Mouse (Mus musculus) kidney, embryonic 15.5 days (tissue): ENCODE results near the gene Acy3. TPM values are rescaled to one million over a fixed set of nuclear protein-coding genes. Genes with fewer than 3 reads are reported as not detected.
"Not testable (repeated sequence)": the region's sequence is repeated elsewhere in the genome, so short reads cannot be mapped to it uniquely, and the experiment has no call there.

Experiments
- ATAC-seq: fragments of 200-750 bp; cut with Nextera tagmentation; replicated peaks from 2 replicates; pipeline ENCODE4 v1.8.0; 2017; ENCODE audit warnings: moderate TSS enrichment; ENCODE audit not compliant: low FRiP score
- H3K27ac ChIP-seq: fragments of 300-500 bp; sonication (generic); 2 replicates; pipeline ENCODE4 v1.5.1; 2015; ENCODE audit warnings: mild to moderate bottlenecking, inconsistent platforms
- H3K27me3 ChIP-seq: fragments of 300-500 bp; sonication (generic); 2 replicates; pipeline ENCODE4 v1.6.1; 2015; ENCODE audit warnings: inconsistent platforms
- H3K36me3 ChIP-seq: fragments of 300-500 bp; sonication (generic); 2 replicates; pipeline ENCODE4 v1.6.1; 2015; ENCODE audit warnings: inconsistent platforms
- H3K4me1 ChIP-seq: fragments of 300-500 bp; sonication (generic); 2 replicates; pipeline ENCODE4 v1.6.1; 2015; ENCODE audit warnings: inconsistent platforms
- H3K4me2 ChIP-seq: fragments of 300-500 bp; sonication (generic); 2 replicates; pipeline ENCODE4 v1.6.1; 2015; ENCODE audit warnings: moderate library complexity, mild to moderate bottlenecking, inconsistent platforms
- H3K4me3 ChIP-seq: fragments of 300-500 bp; sonication (generic); replicated peaks from 2 replicates; pipeline ENCODE4 v1.5.1; 2015; ENCODE audit warnings: mild to moderate bottlenecking, inconsistent platforms
- H3K9ac ChIP-seq: fragments of 300-500 bp; sonication (generic); 2 replicates; pipeline ENCODE4 v1.6.1; 2015; ENCODE audit warnings: mild to moderate bottlenecking, inconsistent platforms
- H3K9me3 ChIP-seq: fragments of 300-500 bp; sonication (generic); replicated peaks from 2 replicates; pipeline ENCODE4 v1.6.1; 2016; ENCODE audit warnings: inconsistent platforms
- WGBS: fragments of 180-500 bp; shearing (Covaris S2); methylation state at CpG from one replicate; pipeline ENCODE4 v1.1.7; 2015; ENCODE audit warnings: mixed read lengths; 5-methylcytosine and 5-hydroxymethylcytosine counted together
- polyA plus RNA-seq: library from polyadenylated mRNA; unstranded; fragments of >200 nt; fragmentation: Nextera tagmentation; extraction: Ambion mirVana; gene quantifications from 2 replicates; pipeline ENCODE4 v1.2.1, GENCODE M21; 2015

The Acy3 gene
- polyA plus RNA-seq, 1 experiment from 2014 or later, result 35.0 TPM

DNA sequence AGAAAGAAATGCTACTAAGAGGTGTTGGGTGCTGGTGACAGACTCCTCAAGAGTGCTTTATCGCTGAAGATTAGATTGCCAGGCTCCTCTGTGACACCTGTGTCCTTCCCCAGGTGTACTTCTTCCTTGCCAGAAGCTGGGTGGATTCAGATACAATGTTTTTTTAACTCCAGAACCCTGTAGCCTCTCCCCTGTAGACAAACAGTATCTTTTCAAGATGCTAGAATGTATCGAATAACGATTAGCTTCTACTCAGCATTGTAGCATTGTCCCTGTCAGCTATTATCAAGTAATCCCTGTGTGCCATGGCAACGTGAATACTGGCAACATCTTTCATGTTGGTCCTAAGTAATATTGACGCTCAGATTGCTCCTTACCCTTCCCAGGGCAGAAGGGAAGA is 47.4 kb downstream of the Acy3 start:
- WGBS, result 67% methylated on average over 5 of the region's 5 CpGs

DNA sequence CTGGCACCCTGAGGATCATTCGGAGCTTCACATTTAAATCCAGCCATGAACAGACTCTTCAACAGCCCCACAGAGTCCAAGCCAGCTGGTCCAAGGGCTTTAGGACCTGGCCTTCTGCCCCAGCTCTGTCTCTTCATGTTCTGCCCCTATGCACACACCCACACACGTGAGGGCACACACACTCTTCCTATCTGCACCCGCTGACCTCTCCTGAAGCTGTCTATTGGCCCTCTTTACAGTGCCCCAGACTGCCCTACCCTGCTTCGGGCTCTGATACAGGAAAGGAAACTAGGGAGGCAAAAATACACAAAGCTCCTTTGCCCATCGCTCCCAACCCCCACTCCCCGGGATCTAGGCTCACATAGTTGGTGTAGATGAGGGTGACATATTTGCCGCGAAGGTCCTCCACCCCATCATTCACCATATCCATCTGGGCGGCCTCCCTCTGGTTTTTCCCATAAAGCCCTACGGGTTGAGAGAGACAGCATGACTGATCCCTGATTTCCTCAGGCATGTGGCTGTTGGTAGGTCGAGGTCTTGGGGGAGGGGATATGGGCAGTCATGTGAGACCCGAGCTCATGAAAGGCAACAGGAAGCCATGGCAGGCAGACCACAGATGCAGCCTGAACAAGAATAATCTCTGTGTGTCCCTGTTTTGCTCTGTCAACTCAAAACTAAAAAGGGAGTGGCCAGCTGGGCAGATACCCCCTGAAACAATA is 50.1 kb downstream of the Acy3 start:
- H3K4me2 ChIP-seq, result peak overlapping the region; percentile 43
- H3K36me3 ChIP-seq, result peaks cover 10% of the 10 kb centered on the region
- peaks cover 24% of the 10 kb centered on the region for H3K4me1 ChIP-seq
- 0 out of 2 replicates have a peak, but pooled peaks have one; percentile 50 for ATAC-seq
- peak overlapping the region; percentile 17; the same call in 1 of the 2 replicates for H3K9ac ChIP-seq
- no peaks in the 10 kb centered on the region for H3K27me3 ChIP-seq
- H3K4me3 ChIP-seq, result peak overlapping the region; percentile 17; the same call in 1 of the 2 replicates
- no peak overlapping the region for H3K27ac ChIP-seq
- 67% methylated on average over 12 of the region's 12 CpGs for WGBS
- H3K9me3 ChIP-seq, result no peaks in the 10 kb centered on the region

More for the DNA sequence above, 47.4 kb downstream of the Acy3 start:
- no peak for ATAC-seq
- Histone ChIP-seq H3K27ac (no peak overlapping the region), H3K27me3 (no peaks in the 10 kb centered on the region), H3K9me3 (no peaks in the 10 kb centered on the region), H3K4me1 (peaks cover 24% of the 10 kb centered on the region), H3K9ac (no peak overlapping the region), H3K4me2 (no peak overlapping the region), H3K36me3 (peaks cover 10% of the 10 kb centered on the region), H3K4me3 (no peak overlapping the region)

DNA sequence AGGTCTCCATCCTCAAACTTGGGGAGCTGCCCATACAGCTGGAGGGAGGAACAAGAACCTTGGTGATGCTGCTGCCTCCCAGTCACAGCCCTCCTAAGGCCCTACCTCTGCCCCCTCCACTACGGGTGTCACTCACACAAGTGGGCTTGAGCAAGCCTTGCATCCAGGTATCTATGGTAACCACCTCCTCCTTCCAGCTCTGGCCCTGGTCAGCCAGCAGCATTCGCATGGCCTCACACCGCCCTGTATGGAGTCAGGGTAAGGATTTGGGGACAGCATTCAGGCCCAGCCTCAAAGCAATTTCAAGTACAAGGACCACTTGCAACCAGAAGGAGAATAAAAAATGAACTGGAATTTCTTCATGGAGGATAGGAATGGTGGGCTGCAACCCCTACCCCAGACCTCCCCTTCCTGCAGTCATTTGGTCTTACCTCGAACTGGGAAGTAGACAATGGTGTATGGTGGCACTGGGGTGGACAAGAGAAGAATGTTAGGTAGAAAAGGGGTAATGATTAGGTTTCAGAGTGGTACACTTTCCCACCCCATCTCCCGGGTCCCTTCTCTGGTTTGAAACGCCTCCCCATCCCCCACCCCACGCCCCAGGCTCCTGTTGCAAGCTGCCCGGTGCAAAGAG is 50.9 kb downstream of the Acy3 start:
- WGBS, result 23% methylated on average over 7 of the region's 8 CpGs
- Histone ChIP-seq H3K27ac (peak overlapping the region; percentile 83), H3K4me3 (peak overlapping the region; percentile 66), H3K4me2 (peak overlapping the region; percentile 76), H3K4me1 (peaks cover 24% of the 10 kb centered on the region), H3K9ac (peak overlapping the region; percentile 66)
- not testable (repeated sequence) for H3K36me3 ChIP-seq, H3K9me3 ChIP-seq, H3K27me3 ChIP-seq
- ATAC-seq, result 0 out of 2 replicates have a peak, but pooled peaks have one; percentile 31

DNA sequence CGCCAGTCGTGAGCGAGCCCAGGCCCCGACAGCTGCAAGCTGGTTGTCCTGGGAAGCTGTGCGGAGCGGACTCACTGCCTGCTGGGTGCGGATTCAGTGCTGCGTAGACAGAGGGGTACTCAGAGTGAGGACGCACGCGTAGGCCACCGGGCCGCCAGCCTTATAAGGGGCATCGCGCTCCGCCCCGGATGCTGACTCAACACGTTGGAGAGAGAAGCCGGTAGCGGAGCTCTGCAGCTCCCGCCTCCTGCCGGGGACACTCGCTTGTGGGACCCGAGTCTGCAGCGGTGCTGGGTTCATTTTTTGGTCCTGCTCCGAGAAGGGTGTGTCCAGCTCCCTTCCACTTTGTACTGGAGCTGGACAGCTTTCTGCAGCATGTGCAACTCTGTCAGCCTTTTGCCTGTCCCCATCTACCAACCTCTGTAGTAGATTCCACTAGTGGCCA is 51.4 kb downstream of the Acy3 start, which contains the start of gene Gstp1:
Gene Gstp1, minus strand, starts transcription at position 198 of the 445 bp plus-strand sequence.
- ATAC-seq, result peak; percentile 87
- Histone ChIP-seq H3K4me3 (peak within 1 kb of the TSS; percentile 66), H3K27ac (peak within 1 kb of the TSS; percentile 83), H3K9ac (peak within 1 kb of the TSS; percentile 66), H3K4me2 (peak within 1 kb of the TSS; percentile 76), H3K4me1 (peaks cover 24% of the 10 kb centered on the region), H3K9me3 (no peaks in the 10 kb centered on the region), H3K27me3 (no peaks in the 10 kb centered on the region), H3K36me3 (peaks cover 10% of the 10 kb centered on the region)
- 0% methylated on average over 26 of the region's 26 CpGs for WGBS

Other genes with a start within 250 kb of the Acy3 start
- gene Kmt5b, start 219.1 kb upstream of the Acy3 start, polyA plus RNA-seq, result 30.9 and 33.9 TPM in 2 replicates
- gene Chka, start 134.8 kb upstream of the Acy3 start, polyA plus RNA-seq, result 58.8 and 63.1 TPM in 2 replicates
- gene Tcirg1, start 79.4 kb upstream of the Acy3 start, polyA plus RNA-seq, result 43.9 and 54.6 TPM in 2 replicates
- 344 and 353 TPM in 2 replicates for gene Ndufs8, start 73.8 kb upstream of the Acy3 start, polyA plus RNA-seq
- gene Aldh3b1, start 56.8 kb upstream of the Acy3 start, polyA plus RNA-seq, result 2.9 and 4.1 TPM in 2 replicates
- gene Unc93b1, start 51.4 kb upstream of the Acy3 start, polyA plus RNA-seq, result 18.3 and 21.2 TPM in 2 replicates
- 0.06 TPM in 1 of 2 replicates, not detected in the other for gene Aldh3b3, start 27.9 kb upstream of the Acy3 start, polyA plus RNA-seq
- gene Aldh3b2, start 14.2 kb upstream of the Acy3 start, polyA plus RNA-seq, result 1.7 and 1.8 TPM in 2 replicates
- gene Tbx10, start 6.2 kb downstream of the Acy3 start, polyA plus RNA-seq, result 0.75 and 1.5 TPM in 2 replicates
- gene Nudt8, start 14.0 kb downstream of the Acy3 start, polyA plus RNA-seq, result 31.2 and 36.2 TPM in 2 replicates
- gene Gm49405, start 14.1 kb downstream of the Acy3 start, polyA plus RNA-seq, result 3.3 and 4.1 TPM in 2 replicates
- gene Doc2g, start 16.7 kb downstream of the Acy3 start, polyA plus RNA-seq, result 5.0 and 5.1 TPM in 2 replicates
- gene Ndufv1, start 26.2 kb downstream of the Acy3 start, polyA plus RNA-seq, result 220 and 237 TPM in 2 replicates
- gene Gstp1, start 51.4 kb downstream of the Acy3 start, polyA plus RNA-seq, result 529 and 563 TPM in 2 replicates
- gene Gstp2, start 59.5 kb downstream of the Acy3 start, polyA plus RNA-seq, result 2.4 and 14.9 TPM in 2 replicates
- 0.73 and 1.4 TPM in 2 replicates for gene Gstp3, start 73.0 kb downstream of the Acy3 start, polyA plus RNA-seq
- gene Cabp2, start 95.0 kb downstream of the Acy3 start, polyA plus RNA-seq, result 0.22 and 0.84 TPM in 2 replicates
- 116 and 117 TPM in 2 replicates for gene Cdk2ap2, start 110.6 kb downstream of the Acy3 start, polyA plus RNA-seq
- gene Pitpnm1, start 113.4 kb downstream of the Acy3 start, polyA plus RNA-seq, result 14.0 and 15.8 TPM in 2 replicates
- gene Aip, start 139.3 kb downstream of the Acy3 start, polyA plus RNA-seq, result 98.0 and 108 TPM in 2 replicates
- not detected in 2 replicates for gene Gpr152, start 153.2 kb downstream of the Acy3 start, polyA plus RNA-seq
- 0.05 and 0.10 TPM in 2 replicates for gene Cabp4, start 157.5 kb downstream of the Acy3 start, polyA plus RNA-seq
- 165 and 174 TPM in 2 replicates for gene Coro1b, start 162.0 kb downstream of the Acy3 start, polyA plus RNA-seq
- gene Ptprcap, start 167.0 kb downstream of the Acy3 start, polyA plus RNA-seq, result 0.42 and 1.2 TPM in 2 replicates
- gene Rps6kb2, start 176.8 kb downstream of the Acy3 start, polyA plus RNA-seq, result 51.5 and 58.5 TPM in 2 replicates
- 2.9 and 3.1 TPM in 2 replicates for gene Carns1, start 188.9 kb downstream of the Acy3 start, polyA plus RNA-seq
- gene Tbc1d10c, start 204.7 kb downstream of the Acy3 start, polyA plus RNA-seq, result 2.4 and 3.0 TPM in 2 replicates
- gene Ppp1ca, start 205.5 kb downstream of the Acy3 start, polyA plus RNA-seq, result 953 and 971 TPM in 2 replicates
- 37.2 and 38.2 TPM in 2 replicates for gene Rad9a, start 215.1 kb downstream of the Acy3 start, polyA plus RNA-seq
- 5.1 and 6.8 TPM in 2 replicates for gene Clcf1, start 227.7 kb downstream of the Acy3 start, polyA plus RNA-seq
- gene AC109138.7, start 227.8 kb downstream of the Acy3 start, polyA plus RNA-seq, result not detected in 2 replicates
- 23.2 and 27.4 TPM in 2 replicates for gene Pold4, start 245.3 kb downstream of the Acy3 start, polyA plus RNA-seq